Mouse (Mus musculus) cerebellum, adult 9-11 months (tissue): ENCODE results near the gene B4galnt1.
A peak's percentile ranks its signal among the peaks of the same experiment; 100 is the strongest.
"Not testable (repeated sequence)": the region's sequence is repeated elsewhere in the genome, so short reads cannot be mapped to it uniquely, and the experiment has no call there.

Experiments
- DNase-seq: peaks from one replicate; pipeline ENCODE4 v3.0.0; 2022

The B4galnt1 gene

DNA sequence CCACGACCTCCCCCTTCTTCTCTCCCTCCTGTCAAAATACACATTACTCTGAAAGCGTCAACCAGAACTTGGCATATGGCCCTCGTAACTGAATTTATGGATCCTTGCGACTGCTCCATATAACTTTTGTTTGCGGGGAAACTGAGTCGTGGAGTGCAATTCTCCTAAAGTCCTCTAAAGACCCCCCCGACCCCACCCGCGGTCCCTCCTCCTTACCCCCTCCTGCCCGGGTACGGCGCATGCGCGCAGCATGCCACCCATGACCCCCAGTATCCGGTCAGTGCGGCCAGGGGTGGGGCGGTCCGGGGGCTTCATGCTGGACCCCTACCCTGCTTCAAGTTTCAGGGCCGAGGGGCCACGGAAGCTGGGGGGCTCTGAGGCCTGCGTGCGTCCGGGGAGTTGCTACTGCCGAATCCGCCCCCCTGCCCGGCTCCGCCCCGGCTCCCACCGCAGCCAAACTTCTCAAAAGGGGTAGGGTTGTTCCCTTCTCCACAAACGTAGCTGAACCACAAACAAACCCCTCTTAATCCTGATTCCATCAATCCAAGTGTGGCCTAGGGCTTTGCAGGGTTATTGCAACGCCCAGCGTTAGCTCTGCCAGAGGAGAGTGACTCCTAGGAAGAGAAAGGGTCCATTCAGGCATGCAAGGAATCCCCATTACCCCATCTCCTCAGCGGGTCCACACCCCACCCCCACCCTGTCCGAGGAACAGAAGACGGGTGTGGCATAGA, 24.8 kb downstream of the B4galnt1 start, which contains the start of gene Arhgef25:
Gene Arhgef25 (minus strand): TSS at position 433 of the 731 bp plus-strand sequence.
- peak; percentile 67 for DNase-seq

DNA sequence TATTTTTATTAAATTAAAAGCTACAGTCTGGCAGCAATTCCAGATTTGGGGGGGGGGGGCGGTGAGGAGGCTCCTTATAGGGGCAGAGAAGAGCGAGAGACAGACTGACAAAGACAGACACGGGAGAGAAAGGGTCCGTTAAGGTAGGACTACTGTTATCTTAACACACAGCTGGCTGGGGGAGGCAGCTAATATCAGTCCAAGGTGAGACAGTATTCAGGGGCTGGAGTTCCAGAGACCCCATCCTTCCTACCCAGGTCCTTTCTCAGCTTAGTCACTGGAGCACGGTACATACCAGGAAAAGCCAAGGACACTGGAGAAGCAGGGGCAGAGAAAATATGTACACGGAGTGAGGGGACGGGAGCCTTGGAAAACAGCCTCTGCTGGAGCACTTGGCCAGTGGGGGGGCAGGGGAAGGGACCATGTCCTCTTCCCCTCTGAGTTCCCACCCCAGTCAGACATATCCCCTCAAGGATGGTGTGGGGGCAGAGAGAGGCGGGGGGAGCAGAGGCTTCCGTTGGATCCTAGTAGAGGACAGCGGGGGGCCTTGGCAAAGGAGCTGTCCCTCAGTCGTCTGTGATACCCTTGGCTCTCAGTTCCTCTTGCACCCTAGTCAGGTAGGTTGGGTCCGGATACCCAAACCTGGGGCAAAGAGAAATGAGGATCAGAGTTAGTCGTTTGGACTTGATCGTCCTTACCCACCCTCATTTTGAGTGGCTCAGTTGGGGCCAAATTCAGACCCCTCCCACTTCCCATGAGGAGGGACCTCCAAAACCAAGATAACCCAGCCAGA, 25.6 kb downstream of the B4galnt1 start:
- DNase-seq = peak; percentile 55

DNA sequence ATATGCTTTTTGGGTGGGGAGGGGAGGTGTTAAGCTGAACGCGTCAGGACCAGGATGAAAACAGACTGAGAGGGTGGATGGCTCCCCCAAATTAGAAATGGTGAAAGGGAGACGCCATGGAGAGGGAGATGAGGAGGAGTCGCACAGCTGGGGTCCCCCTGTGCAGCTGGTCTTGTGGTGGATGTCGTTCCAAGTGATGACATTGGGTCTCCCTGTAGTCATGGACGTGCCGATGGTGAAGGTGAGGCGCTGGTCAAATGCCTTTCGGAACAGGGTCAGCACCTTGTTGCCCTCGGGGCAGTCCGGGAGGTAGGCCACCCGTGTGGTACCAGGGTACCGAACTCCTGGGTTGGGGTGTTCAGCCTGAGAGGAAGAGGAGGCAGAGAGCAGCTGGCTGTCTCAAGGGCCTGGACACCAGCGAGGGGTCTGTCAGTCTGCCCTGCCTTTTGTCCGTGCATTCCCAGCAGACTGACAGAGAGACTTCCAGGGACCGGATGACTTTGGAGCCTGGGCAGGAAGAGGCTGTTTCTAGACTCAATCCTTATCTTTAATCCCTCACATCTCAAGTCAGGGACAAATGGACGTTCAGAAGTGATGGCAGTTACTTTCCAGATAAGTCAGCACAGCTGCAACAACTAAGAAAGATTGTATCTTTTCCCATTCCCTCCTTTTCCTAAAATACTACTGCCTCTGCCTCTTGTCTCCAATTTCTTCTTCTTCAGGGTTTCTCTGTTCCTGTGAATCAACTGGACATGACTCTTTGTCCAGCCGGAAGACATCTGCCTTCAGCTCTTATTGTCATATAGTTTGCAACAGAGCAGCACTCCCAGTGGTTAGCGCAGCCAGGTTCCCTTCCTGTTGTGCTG, 26.4 kb downstream of the B4galnt1 start:
- DNase-seq = peak; percentile 37

DNA sequence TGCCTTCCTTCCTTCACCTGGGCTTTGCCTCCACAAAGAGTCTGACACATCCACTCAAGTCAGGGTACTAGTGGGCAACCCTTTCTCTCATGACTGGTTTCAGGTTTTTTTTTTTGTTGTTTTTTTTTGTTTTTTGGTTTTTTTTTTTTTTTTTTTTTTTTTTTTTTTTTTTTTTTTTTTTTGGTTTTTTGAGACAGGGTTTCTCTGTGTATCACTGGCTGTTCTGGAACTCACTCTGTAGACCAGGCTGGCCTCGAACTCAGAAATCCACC, 27.0 kb downstream of the B4galnt1 start:
- not testable (repeated sequence) for DNase-seq

DNA sequence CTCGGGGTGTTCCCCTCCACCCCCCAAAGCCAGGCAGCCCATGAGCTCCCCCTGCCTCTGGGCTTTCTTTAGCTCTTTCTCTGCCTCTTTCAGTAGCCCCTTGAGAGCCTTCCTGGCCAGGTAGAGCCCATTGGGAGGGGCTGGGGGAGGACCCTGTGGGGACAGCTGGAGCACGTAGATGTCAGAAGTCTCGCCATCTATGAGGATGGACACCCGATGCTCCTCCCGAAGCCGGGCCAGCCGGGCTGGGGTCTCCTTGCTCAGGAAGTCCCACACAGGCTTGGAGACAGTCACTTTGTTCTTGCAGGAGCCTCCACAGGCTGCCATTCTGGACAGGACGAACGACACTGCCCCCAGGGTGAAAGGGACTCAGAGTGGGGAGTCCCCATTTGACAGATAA, 28.0 kb downstream of the B4galnt1 start:
- no peak for DNase-seq

DNA sequence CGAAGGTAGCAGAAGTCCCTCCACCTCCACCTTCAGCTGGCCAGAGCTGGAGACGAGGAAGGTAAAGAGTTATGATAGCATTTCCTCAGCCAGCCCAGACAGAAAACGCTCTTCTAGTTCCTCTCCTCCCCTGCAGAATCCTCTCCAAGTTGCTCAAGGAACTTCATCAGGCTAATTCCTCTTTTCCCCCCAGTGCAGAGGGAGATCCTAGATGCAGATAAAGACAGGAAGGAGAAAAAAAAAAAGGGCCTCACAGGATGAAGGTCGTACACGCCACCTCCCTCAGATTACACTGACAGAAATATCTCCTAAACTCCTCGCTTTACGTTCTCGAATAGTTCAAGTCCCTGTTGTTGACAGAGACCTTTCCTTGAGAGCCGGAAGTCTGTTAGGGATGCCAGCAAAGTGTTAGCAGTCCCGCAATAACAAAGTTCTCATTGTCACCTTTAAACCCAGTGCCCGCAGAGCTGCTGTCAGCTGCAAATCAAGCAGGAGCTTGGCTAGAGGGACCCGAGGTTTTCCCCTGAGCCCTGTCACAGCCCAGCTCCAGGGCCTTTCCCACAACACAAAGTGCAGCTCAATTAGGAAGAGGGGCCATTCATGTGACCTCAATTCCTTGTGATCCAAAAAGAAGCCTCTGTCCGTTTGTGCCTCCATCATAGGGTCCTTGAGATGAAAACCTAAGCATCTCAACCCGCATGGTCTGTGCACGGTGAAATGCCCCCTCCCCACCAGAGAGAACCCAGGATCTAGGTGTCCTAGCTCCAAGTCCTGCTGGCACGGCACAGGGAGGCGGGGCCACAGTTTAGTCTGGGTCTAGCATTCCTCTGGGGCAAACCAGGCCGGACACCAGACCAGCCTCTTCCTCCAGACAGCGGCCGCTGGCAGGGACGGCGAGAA, 29.7 kb downstream of the B4galnt1 start:
- peak; percentile 81 for DNase-seq

DNA sequence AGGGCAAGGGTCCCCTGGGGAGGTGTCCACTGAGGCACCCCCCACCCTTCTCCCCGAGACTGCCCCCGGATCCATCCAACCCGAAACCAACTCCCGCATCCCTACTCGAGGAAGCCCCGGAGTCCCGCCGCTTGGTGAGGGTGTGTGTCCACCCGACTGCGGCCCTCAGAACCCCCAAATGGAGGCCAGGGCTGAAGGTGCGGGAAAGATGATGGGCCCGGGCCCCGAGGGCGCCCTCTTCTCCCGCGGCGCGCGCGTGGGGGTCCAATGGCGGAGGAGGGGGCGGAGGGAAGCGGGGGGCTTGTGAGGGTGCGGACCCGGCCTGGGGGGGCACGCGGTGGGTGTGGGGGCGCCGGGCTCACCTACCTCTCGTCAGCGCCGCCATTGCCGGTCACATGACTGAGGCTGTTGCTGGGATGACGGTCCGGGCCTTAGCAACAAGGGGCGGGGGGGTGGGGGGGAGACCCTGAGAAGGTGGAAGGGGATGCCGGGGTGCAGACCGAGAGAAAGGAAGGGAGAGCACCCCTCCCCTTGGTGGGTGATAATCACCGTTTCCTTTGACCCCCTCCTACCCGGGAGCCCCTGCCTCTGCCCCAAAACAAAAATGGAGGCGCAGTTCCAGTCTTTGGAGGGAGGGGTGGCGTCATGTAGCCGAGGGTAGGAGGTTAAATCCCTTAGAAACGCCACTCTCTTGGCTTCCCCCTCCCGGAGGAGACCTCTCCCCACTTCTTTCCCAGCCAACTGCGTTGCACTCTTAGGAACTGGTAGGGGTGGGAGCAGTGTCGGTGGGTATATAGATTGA, 30.5 kb downstream of the B4galnt1 start, which contains the start of gene Dtx3:
Gene Dtx3 (minus strand): TSS at position 401 of the 802 bp plus-strand sequence.
- DNase-seq = peak; percentile 76

DNA sequence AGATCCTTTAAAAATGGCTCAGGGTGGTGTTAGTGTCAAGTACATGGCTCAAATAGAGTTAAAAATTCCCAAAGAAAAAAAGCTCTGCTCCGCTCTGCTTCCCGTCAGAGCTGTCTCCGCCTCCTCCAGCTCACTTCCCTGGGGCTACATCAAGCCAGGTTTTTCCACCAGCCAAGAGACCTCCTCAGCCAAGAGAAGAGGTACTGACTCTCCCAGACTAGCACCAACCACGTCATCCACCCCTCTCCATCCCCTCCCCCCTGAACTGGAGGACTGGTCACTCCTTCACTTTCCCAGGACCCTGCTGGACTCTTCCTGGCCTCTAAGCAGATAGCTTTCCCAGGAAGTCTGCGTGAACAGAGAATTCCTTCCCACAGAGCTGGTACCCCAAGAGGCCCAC, 31.4 kb downstream of the B4galnt1 start:
- peak; percentile 78 for DNase-seq

DNA sequence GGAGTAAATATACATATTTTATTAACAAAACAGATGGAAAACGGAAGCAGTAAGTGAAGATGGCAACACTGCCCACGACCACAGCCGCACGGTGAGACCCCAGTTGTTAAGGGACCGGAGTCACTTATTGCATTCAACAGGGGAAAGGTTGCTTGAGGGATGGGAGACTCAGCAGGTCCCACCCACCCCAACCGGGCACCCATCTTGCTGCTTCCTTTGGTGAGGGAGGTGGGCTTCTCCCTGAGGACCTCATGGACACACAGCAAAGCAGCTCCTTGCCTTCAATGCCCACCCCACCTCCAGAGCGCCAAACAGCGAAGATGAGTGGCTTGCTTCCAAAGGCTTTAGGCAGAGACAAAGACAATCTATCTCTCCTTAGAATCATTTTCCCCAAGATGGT, 32.1 kb downstream of the B4galnt1 start:
- no peak for DNase-seq

DNA sequence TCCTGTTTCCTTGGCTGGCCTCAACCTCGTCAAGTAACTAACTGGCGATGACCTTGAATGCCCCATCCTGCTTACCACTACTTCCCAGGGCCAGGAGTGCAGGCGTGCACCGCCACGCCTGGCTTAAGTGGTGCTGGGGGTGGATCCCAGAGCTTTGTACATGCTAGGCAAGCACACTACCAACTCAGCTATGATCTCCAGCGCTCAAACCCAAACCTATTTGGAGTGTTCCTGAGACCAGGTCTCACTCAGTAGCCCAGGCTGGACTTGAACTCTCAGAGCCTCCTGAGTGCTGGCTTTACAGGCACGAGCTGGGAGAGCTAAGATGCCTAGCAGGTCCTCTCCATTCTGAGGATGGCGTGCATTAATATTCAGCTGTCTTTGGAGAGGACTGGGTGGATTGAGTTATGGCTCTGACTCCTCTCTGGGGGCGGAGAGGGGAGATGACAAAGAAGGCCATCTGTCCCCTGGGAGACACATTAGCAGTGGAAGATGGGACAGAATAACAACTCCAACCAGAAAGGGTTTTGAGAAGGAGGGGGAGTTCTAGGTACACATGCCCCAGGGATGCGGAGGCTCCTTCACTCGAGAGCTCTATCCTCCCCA, 32.6 kb downstream of the B4galnt1 start:
- DNase-seq = no peak

DNA sequence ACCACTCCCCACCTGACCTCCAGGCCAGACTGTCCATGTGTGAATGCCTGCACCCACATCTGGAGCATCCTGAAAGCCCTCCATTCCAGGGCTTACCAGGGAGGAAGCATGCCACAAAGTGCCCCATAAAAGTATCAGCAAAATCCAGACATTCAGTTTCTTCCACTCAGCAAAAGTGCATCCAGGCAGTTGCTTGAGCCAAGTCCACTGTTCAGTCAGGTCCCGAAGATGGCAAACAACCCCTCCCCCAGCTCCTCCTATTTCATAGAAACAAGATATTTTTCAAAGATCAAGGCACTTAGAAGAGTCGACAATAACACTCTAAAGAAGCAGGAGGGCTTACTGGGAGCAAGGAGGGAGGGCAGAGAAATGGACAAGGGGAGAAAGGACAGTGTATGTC, 33.5 kb downstream of the B4galnt1 start:
- DNase-seq = no peak

DNA sequence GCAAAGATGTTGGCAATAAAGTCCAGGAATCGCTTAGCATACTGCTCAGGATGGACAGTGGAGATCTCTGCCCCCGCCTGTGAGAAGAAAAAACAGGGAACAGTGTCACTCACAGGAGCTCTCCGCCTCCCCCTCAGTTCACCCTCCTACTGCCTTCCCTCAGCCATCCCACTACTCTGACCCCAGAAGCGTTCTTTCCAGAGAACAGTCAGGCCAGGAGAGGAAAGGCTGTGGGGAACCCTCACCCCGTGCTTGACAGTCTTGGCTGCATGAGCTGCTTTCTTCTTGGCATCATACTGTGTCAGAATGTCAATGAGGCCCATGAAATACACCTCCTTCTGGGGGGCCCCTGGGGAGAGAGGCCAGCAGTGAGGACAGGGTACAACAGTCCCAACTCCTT, 34.0 kb downstream of the B4galnt1 start:
- DNase-seq = no peak

DNA sequence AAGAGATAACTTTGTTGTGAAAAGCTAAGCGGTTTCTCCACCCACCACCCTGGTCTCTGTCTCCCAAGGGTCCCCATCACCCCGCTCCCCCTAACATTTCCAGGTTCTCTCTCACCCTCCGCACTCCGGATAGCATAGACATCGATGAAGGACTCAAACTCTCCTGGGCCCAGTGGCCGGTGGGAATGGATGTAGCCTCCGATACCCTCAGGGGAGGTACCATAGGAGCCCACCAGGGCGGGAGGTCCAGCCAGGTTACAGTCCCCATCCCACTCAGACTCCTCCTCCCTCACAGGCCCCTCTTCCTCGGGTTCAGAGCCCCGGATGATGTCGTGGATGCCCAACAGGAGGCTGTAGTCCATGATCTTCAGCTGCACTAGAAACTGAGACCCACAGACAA, 34.4 kb downstream of the B4galnt1 start:
- no peak for DNase-seq

DNA sequence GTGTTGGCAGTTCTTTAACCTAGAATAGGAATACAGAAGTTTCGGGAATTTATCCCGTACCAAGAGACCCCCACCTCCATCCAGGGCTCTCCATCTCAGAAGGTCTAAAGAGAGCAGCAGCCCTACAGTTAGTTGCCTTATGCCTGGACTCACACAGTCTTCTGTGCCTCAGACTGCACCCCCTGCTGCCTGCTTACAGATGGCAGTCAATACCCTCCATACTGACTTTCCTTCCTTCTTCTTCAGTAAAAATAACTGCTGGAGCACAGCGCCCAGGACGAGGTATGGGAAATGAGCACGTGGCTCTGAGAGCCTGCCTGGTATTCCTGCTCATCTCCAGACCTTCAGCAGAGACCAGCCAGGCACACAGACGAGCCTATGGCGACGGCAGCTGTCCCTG, 35.3 kb downstream of the B4galnt1 start:
- no peak for DNase-seq

DNA sequence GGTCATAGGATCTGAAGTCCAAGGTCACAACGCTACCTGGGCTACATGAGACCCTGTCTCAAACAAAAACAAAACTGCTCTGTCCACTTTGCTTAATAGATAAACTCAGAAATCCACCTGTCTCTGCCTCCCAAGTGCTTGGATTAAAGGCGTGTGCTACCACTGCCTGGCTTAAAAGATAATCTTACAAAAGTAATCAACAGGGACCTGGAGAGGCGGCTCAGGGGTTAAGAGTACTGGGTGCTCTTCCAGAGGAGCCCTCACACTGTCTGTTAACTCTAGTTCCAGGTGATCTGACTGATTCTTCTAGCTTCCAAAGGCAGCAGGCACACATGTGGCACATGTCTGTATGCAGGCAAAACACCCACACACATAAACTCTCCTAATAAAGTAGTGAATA, 38.1 kb downstream of the B4galnt1 start:
- DNase-seq = no peak

DNA sequence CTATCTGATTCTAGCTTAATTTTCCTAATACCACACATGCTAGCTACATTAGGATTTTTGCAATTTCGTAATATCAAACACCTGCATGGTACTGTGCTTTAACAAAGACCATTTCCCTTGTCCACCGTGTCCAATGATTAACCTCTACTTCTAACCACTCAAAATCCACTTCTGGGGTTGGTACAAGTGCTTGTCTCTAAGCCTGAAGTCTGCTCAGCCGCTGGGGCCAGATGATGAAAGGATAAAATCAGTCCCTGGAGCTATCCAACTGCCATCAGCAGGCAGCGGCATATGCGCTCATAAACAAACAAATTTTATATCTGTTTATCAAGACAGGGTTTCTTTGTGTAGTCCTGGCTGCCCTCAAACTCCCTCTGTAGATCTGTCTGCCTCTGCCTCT, 39.6 kb downstream of the B4galnt1 start:
- DNase-seq = no peak

DNA sequence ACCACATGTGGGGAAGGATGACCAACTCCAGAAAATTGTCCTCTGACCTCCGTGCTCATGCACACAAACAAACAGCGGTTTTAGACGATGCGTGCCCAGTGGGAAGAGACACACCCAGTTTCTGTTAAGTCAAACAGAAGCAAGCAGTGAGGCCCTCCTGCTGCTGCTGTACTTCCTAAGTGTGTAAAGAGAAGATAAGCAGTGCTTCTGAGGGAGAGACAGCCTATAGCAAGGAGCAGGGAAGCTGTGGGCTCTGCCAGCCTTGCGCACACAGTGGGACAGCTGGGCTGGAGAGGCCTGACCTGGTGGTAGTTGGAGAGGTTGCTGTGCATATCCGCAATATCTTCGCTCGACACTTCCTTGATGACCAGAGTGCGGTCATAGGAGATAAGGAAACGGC, 40.3 kb downstream of the B4galnt1 start:
- no peak for DNase-seq

DNA sequence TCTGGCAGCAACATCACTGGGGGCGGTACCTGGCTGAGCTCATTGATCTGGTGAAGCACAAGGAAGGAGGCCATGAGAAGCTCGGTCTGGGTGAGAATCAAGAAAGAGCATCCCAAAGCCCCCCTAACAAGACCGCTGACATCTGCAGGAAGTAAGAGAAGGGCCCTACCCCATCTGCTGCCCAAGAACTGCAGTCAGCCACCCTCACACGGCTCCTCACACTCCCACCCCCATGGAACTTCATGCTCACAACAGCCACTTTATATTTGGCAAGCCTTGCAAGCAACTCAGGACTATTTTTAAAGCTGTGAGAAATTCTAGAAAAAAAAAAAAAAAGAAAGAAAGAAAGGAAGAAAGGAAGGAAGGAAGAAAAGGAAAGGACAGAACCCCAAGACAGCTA, 43.9 kb downstream of the B4galnt1 start:
- DNase-seq = no peak

DNA sequence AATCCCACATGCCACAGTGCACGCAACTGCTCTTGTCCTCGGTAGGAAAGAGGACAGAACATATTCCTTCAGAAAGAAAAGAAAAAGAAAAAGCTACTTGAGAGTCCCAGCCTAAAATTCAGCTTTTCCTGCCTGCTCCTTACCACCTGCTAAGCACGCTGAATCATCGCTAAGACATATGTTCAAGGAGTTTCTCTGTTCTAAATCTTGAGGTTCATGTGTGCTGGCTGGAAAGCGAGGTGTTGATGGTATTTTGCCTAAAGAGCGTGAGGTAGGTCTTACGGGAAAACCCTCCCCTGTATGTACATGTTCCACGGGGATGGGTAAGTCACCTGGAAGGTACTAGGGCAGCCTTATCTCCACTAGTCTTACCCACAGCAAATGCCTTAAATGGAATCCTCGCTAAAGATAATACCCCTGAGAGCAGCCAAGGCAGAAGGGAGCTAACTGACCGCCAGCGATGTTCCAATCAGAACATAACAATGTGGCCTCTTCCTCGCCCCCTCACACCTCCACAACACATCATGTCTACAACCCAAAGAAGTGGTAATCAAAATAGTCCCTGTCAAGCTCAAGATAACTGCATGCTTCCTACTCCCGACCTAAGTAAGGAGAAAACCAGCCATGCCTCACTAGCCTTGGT, 45.0 kb downstream of the B4galnt1 start:
- DNase-seq = no peak

DNA sequence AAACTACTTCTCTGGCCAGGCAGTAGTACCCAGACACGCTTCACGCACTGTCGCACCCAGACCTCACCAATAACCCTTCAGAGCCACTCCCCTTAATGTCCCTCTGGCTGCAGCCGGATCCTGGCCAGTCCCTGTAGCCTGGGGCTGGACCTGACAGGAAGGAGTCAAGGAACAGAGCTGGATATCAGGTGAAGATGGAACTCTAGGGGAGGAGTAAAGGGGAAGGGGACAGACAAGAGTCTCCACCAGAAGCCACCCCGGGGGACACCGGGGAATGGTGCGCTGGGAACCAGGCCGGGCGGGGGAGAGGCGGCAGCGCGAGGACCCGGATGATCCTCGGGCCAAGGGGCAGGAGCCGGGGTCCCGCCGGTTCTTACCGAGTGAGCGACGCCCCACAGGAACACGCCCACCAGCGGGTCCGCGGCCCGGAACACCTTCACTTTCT, 46.0 kb downstream of the B4galnt1 start:
- DNase-seq = no peak
